Mouse (Mus musculus) lung, postnatal 25 days (tissue): ENCODE measurements around the gene Mob2.

Experiments
- DNase-seq: peaks from one replicate; pipeline ENCODE4 v3.0.0; 2022; ENCODE audit warnings: low spot score

Mob2 gene

GRCm38 (mm10) chr7:142079365-142079764 is 18.5 kb upstream of the Mob2 start:
- peak; percentile 44 for DNase-seq

GRCm38 (mm10) chr7:142077138-142077537 is 16.3 kb upstream of the Mob2 start:
- DNase-seq = no peak

GRCm38 (mm10) chr7:142074146-142074886 is 13.5 kb upstream of the Mob2 start:
- no peak for DNase-seq

DNA sequence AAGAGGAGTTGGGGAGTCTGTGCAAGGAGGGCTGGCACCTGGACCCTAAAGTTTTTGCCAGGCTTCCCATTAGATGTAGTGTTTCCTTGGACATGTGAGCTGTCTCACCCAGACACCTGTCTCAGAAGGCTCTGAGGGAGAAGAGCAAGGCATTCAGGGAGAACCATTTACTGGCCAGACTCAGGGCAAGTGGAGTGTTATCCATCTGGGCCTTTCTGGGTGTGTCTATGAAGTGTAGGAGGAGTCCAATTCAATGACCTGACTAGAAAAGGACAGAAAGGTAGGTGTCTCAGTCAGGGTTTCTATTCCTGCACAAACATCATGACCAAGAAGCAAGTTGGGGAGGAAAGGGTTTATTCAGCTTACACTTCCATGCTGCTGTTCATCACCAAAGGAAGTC is 10.9 kb upstream of the Mob2 start:
- DNase-seq = no peak

- no peak for DNase-seq
Observed at GRCm38 (mm10) chr7:142071212-142071578, 10.3 kb upstream of the Mob2 start.

- DNase-seq = peak; percentile 81
Observed at GRCm38 (mm10) chr7:142070458-142071211, 9.8 kb upstream of the Mob2 start.

- DNase-seq = no peak
Observed at GRCm38 (mm10) chr7:142068429-142068828, 7.6 kb upstream of the Mob2 start.

DNA sequence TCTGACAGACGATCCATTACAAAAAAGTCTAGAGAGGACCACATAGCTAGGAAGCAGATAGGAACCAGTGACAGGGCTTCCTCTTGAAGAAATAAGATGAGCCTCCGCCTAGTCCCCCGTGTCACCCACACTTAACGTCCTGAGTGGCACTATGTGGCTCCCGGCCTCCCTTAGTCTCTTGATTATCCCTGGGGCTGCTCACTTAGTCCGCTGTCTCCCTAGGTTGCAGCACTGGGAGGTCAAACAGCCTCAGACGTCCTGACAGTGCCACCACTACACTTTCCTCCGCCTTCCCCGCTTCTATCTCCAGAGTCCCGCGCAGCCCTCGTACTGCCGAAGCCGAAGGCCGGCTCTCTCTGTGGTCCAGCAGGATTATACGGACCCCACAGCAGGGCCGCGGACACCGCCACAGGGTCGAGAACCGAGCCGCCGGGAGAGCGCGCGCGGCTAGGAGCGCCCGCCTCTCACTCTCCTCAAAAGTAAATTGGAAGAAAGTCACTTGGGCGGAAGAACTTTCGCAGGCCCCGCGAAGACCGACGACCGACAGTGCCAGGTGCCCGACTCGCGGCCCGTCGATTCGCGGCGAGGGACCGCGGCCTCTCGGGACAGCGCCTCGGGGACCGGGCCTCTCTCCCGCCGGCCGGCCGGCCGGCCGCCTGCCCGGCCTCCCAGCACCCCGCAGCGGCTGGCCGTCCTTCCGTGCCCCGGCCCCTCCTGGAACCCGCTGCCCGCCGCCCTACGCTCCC is 507 bp downstream of the Mob2 start:
- no peak for DNase-seq

DNA sequence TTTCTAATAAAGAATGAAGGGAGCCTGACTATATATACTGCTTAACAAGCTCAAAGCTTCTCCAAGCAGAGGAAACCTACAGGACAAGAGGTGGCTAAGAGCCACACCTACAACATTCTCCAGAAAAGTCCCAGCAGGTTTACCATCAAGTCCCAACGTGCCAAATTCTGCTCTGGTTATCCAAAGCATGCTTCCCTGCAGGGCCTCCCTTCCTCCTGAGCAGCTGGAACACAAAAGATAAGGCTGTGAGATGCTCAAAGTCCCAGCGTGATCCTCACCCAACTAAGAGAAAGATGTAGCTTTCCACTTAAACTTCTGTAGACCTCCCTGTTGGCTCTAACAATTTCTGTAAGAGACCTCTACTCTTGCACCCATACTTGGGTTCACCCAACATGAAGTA is 1.8 kb downstream of the Mob2 start:
- no peak for DNase-seq

DNA sequence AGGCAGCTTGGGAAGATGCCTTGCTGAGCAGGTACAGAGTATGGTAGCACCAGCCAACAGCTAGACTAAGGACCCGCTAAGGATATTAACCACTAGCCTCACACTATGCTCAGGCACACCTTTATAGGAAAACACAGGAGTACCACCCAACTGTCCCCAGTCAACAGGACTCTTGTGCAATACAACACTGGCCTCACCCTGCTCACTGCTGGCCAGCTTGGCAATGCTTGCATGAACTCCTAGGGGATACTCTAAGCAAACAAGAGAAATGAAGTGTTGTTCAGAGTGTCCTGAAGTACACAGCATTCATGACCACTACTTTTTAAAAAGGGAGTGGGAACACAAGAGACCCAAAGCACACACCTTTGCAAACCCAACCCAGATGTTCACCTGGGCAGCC is 3.7 kb downstream of the Mob2 start:
- DNase-seq = no peak

- peak; percentile 53 for DNase-seq
Observed at GRCm38 (mm10) chr7:142056601-142057061, 4.2 kb downstream of the Mob2 start.

GRCm38 (mm10) chr7:142055431-142055830 is 5.4 kb downstream of the Mob2 start:
- no peak for DNase-seq

DNA sequence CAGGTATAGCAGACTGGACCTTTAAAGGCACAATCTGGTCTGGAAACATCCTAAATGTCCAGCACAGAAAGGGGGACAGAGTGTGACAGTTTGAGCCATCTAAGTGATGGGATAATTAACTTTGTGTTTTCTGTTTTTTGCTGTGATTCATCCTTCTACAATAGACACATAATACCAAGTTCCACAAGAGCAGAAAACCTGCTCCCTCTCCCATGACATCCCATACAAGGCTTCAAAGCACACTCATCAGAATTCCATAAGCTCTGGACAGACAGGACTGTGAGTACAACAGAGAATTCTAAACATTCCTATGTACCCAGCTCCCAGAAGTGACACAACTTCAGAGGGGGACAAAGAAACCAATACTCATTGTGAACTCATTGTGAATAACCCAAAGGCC is 10.3 kb downstream of the Mob2 start:
- DNase-seq = no peak

DNA sequence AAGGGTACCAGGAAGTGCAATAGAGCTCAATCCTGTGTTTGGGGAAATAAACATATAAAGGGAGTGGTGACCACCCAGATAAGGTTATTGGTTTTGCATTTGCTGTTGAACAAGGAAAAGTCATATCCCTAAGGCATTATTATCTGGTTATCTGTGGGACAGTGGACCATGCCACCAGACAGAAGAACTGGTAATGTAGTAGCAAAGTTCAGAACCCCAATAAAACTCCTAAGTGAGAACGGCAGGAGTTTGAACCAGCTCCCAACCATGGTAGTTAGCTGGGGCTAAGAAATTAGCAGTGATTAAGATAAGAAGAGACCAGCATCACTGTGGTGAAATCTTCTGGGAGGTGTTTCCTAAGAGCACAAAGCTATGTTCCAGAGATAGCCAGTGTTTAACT is 14.9 kb downstream of the Mob2 start:
- no peak for DNase-seq

- DNase-seq = no peak
Observed at GRCm38 (mm10) chr7:142045344-142045743, 15.5 kb downstream of the Mob2 start.

- DNase-seq = peak; percentile 38
Observed at GRCm38 (mm10) chr7:142040756-142041155, 20.1 kb downstream of the Mob2 start.

DNA sequence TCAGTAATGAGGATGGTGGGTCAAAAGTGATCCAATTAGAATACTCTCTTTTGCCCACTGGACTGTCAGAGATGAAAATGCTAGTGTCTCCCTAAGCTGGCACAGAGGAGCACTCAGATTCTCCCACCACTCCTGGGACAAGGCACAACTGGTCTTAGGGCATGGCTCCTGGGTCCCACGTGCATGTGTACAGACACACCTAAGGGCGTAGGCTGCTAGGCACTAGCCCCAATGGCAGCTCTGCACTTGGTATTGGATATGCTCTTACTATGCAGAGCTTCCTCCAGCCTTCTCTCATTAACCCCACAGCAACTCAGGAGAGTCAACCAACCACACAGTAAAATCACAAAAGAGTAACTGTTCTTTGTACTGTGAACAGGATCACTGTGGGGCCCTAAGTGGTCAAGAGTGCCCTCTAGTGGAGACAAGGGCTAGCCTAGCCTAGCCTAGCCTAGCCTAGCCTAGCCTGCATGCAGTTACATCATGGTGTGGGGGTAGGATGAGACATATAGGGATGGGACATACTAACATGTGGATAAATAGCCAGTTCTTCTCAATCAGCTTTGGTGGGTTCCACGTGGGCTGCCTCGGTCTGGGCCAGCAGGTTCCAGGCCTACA is 23.2 kb downstream of the Mob2 start:
- DNase-seq = peak; percentile 68

GRCm38 (mm10) chr7:142035048-142035811 is 25.6 kb downstream of the Mob2 start:
- DNase-seq = no peak

DNA sequence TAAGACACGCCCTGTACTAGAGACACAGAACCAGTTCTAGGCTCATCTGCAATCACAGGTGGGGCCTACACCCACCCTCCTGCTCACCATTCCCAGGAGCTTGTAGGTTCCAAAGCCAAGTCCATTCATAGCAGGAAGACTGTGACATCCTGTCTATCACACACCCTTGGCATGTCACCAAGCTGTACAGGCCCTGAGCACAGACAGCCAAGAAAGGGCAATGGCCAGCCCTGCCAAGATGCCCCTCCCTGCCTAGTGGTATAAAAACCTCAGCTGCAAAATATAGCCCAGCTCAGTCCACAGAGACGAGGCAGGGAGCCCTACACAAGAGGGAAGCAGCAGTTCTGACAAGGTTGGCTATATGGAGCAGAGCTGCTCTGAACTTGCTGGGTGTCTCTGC is 26.7 kb downstream of the Mob2 start:
- peak; percentile 84 for DNase-seq

GRCm38 (mm10) chr7:142030073-142030472 is 30.8 kb downstream of the Mob2 start:
- no peak for DNase-seq

DNA sequence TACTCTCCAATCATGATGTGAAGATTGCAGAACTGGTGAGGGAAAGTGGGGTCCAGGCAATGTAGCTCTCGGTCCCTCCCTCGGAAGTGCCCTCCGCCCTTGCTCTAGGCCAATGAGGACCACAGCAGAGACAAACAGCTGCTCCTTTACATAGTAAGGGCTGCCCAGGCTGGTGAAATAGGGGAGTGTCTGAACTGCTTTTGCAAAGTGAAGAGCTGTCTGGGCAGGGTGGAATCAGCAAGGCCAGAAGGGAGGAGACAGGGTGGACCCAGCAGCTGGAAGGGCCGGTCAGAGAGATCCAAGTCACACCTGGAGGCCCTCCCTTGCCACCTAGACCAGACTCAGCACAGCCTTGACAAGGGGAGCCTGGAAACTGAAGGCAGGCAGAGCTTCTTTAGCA is 34.9 kb downstream of the Mob2 start:
- DNase-seq = peak; percentile 22

DNA sequence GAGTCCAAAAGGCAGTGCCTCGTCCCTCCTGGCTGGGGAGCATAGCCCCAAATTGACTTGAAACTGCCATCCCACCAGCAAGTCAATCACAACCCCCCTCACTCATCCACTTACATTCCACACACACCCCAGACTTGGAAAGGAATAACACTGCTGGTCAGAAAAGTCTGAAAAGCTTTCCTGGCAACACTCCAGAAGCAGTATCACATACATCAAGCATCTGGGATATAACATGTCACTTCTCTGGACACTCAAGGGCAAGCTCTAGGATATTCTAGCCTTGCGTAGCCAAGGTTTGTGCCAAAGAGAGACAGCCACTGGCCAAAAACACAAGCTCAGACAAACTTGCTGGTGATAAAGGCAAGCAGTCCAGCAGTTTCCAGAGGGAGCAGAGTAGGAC is 35.7 kb downstream of the Mob2 start:
- DNase-seq = no peak
